Mouse (Mus musculus) erythroid progenitor cell, adult 5-6 weeks (primary cell): ENCODE data around the gene Gm28576. TPM values are rescaled to one million over a fixed set of nuclear protein-coding genes. Genes with fewer than 3 reads are reported as not detected.
"Not testable (repeated sequence)": the region's sequence is repeated elsewhere in the genome, so short reads cannot be mapped to it uniquely, and the experiment has no call there.

Experiments
- ATAC-seq: replicated peaks from 2 replicates; pipeline ENCODE4 v1.8.0; 2016; ENCODE audit warnings: moderate number of reproducible peaks, mild to moderate bottlenecking, moderate TSS enrichment, inconsistent platforms; ENCODE audit not compliant: poor library complexity, low FRiP score, severe bottlenecking
- total RNA-seq, 2 experiments: library from RNA; stranded (forward) in 1 of 2; stranded (reverse) in 1 of 2; fragments of 150-400 nt in 1 of 2; fragments of 186-747, 209-891 nt in 1 of 2; gene quantifications; 2 replicates each; pipeline versions ENCODE4 v1.2.3 to v1.2.4; 2015 to 2017; ENCODE audit warnings: low replicate concordance in 2 of 2

Gm28576 gene
- not detected in 2 replicates for total RNA-seq (2015; ENCODE audit: low replicate concordance)
- not detected in 2 replicates for total RNA-seq (2017; ENCODE audit: low replicate concordance)

GRCm38 (mm10) chrY:7722641-7723040, at the start of gene Gm28576:
Gm28576 (plus strand) TSS chrY:7722941.
- not testable (repeated sequence) for ATAC-seq

Other genes with a start within 250 kb of the Gm28576 start
- 0.72 TPM in 1 of 2 replicates, not detected in the other for gene Gm20826, start 84.5 kb upstream of the Gm28576 start, total RNA-seq (2015; ENCODE audit: low replicate concordance)
- gene Gm20826, start 84.5 kb upstream of the Gm28576 start, total RNA-seq (2017; ENCODE audit: low replicate concordance), result not detected in 2 replicates